Mouse (Mus musculus): ENCODE results near the gene Gm49345. TPM values are rescaled to one million over a fixed set of nuclear protein-coding genes. Genes with fewer than 3 reads are reported as not detected.

The Gm49345 gene
- total and polyA plus RNA-seq, 3 experiments = 1.2 TPM; not detected in 2

GRCm38 (mm10) chr13:67545941-67546340 is 91.6 kb downstream of the Gm49345 start:
- no peak overlapping the region for H3K9ac ChIP-seq (ENCODE audit: insufficient read depth, low read depth)
- no peak overlapping the region for H3K4me2 ChIP-seq (ENCODE audit: insufficient read depth, low read depth, poor library complexity, severe bottlenecking)
- H3K9me3 ChIP-seq (replicated peaks; ENCODE audit: low read length) = no peaks in the 10 kb centered on the region
- in situ Hi-C loops (cut with MboI; ENCODE audit: low pct_ligation_motif_present, low pct_unique_long_range_greater_than_20kb, low sequenced_read_pairs) = no loop called here
- peaks cover 0 to 24% of the 10 kb centered on the region in 2 experiments; a peak in 3 of 4 replicates for H3K4me1 ChIP-seq (ENCODE audit: control insufficient read depth in 1 of 2, insufficient read depth in 2 of 2)
- H3K36me3 ChIP-seq (replicated peaks in 1 of 2; ENCODE audit: control insufficient read depth in 1 of 2, insufficient read depth in 1 of 2, low read length in 1 of 2) = peaks cover 30 to 38% of the 10 kb centered on the region in 2 experiments
- dilution Hi-C loops (cut with MboI; ENCODE audit: extremely low pct_ligation_motif_present, extremely low pct_unique_long_range_greater_than_20kb, low sequenced_read_pairs) = no loop called here
- TF ChIP-seq MXI1 (IDR thresholded peaks at IDR 0.05; ENCODE audit: low read depth, low read length) (no peak), MAFK (IDR thresholded peaks at IDR 0.05; ENCODE audit: insufficient replicate concordance, low read length) (no peak)
- no peak for DNase-seq (ENCODE audit: extremely low read depth)
- peaks cover 31% of the 10 kb centered on the region for H3K79me2 ChIP-seq (replicated peaks; ENCODE audit: control insufficient read depth, extremely low read depth, insufficient read depth, poor library complexity, severe bottlenecking)
- no peaks in the 10 kb centered on the region for H3K27me3 ChIP-seq (replicated peaks)
- H3K4me3 ChIP-seq (replicated peaks in 1 of 3; ENCODE audit: low read depth in 2 of 3, low read length in 2 of 3, poor library complexity in 1 of 3) = no peak overlapping the region
- H3K27ac ChIP-seq (ENCODE audit: insufficient read depth, low read depth) = no peak overlapping the region

Other genes starting within 250 kb of the Gm49345 start
- gene Zfp429, start 237.9 kb downstream of the Gm49345 start, total RNA-seq (2012; rRNA removed) = 8.3 and 9.0 TPM in 2 replicates
- gene Zfp429, start 237.9 kb downstream of the Gm49345 start, total RNA-seq (2014; rRNA removed) = 17.4 and 18.2 TPM in 2 replicates
- 8.0 and 10.5 TPM in 2 replicates for gene Zfp429, start 237.9 kb downstream of the Gm49345 start, polyA plus RNA-seq (2012; ENCODE audit: insufficient read length, low read depth)
- 0.47 and 0.63 TPM in 2 replicates for gene Zfp459, start 216.4 kb downstream of the Gm49345 start, total RNA-seq (2012; rRNA removed)
- gene Zfp459, start 216.4 kb downstream of the Gm49345 start, total RNA-seq (2014; rRNA removed) = 0.12 TPM in 1 of 2 replicates, not detected in the other
- gene Zfp459, start 216.4 kb downstream of the Gm49345 start, polyA plus RNA-seq (2012; ENCODE audit: insufficient read length, low read depth) = not detected in 2 replicates
- 7.1 and 7.6 TPM in 2 replicates for gene Zfp874a, start 186.1 kb downstream of the Gm49345 start, total RNA-seq (2012; rRNA removed)
- 16.8 and 23.6 TPM in 2 replicates for gene Zfp874a, start 186.1 kb downstream of the Gm49345 start, total RNA-seq (2014; rRNA removed)
- gene Zfp874a, start 186.1 kb downstream of the Gm49345 start, polyA plus RNA-seq (2012; ENCODE audit: insufficient read length, low read depth) = 6.1 and 6.5 TPM in 2 replicates
- gene Zfp874b, start 153.5 kb downstream of the Gm49345 start, total RNA-seq (2012; rRNA removed) = 4.7 and 4.8 TPM in 2 replicates
- gene Zfp874b, start 153.5 kb downstream of the Gm49345 start, total RNA-seq (2014; rRNA removed) = 8.0 and 8.7 TPM in 2 replicates
- 1.8 and 2.1 TPM in 2 replicates for gene Zfp874b, start 153.5 kb downstream of the Gm49345 start, polyA plus RNA-seq (2012; ENCODE audit: insufficient read length, low read depth)
- gene Zfp58, start 137.2 kb downstream of the Gm49345 start, total RNA-seq (2012; rRNA removed) = 4.3 and 5.2 TPM in 2 replicates
- 5.9 and 6.4 TPM in 2 replicates for gene Zfp58, start 137.2 kb downstream of the Gm49345 start, total RNA-seq (2014; rRNA removed)
- 2.7 and 2.9 TPM in 2 replicates for gene Zfp58, start 137.2 kb downstream of the Gm49345 start, polyA plus RNA-seq (2012; ENCODE audit: insufficient read length, low read depth)
- 0.08 TPM in 1 of 2 replicates, not detected in the other for gene Gm26965, start 111.6 kb downstream of the Gm49345 start, total RNA-seq (2012; rRNA removed)
- not detected in 2 replicates for gene Gm26965, start 111.6 kb downstream of the Gm49345 start, total RNA-seq (2014; rRNA removed)
- not detected in 2 replicates for gene Gm26965, start 111.6 kb downstream of the Gm49345 start, polyA plus RNA-seq (2012; ENCODE audit: insufficient read length, low read depth)
- gene Zfp87, start 111.6 kb downstream of the Gm49345 start, total RNA-seq (2012; rRNA removed) = 11.4 and 12.2 TPM in 2 replicates
- 20.7 and 25.0 TPM in 2 replicates for gene Zfp87, start 111.6 kb downstream of the Gm49345 start, total RNA-seq (2014; rRNA removed)
- gene Zfp87, start 111.6 kb downstream of the Gm49345 start, polyA plus RNA-seq (2012; ENCODE audit: insufficient read length, low read depth) = 10.3 and 13.8 TPM in 2 replicates
- gene Zfp748, start 83.9 kb downstream of the Gm49345 start, total RNA-seq (2012; rRNA removed) = 9.1 and 11.5 TPM in 2 replicates
- 14.8 and 16.3 TPM in 2 replicates for gene Zfp748, start 83.9 kb downstream of the Gm49345 start, total RNA-seq (2014; rRNA removed)
- 6.6 and 8.1 TPM in 2 replicates for gene Zfp748, start 83.9 kb downstream of the Gm49345 start, polyA plus RNA-seq (2012; ENCODE audit: insufficient read length, low read depth)
- 4.8 and 6.4 TPM in 2 replicates for gene Zfp729b, start 28.1 kb downstream of the Gm49345 start, total RNA-seq (2012; rRNA removed)
- 13.4 and 17.9 TPM in 2 replicates for gene Zfp729b, start 28.1 kb downstream of the Gm49345 start, total RNA-seq (2014; rRNA removed)
- gene Zfp729b, start 28.1 kb downstream of the Gm49345 start, polyA plus RNA-seq (2012; ENCODE audit: insufficient read length, low read depth) = 6.5 and 6.6 TPM in 2 replicates
- gene Zfp729a, start within 50 bp of the Gm49345 start, total RNA-seq (2012; rRNA removed) = 3.6 and 3.7 TPM in 2 replicates
- gene Zfp729a, start within 50 bp of the Gm49345 start, total RNA-seq (2014; rRNA removed) = 11.2 and 12.6 TPM in 2 replicates
- 4.6 and 4.8 TPM in 2 replicates for gene Zfp729a, start within 50 bp of the Gm49345 start, polyA plus RNA-seq (2012; ENCODE audit: insufficient read length, low read depth)
- 7.3 TPM in 2 replicates for gene Zfp738, start 49.3 kb upstream of the Gm49345 start, total RNA-seq (2012; rRNA removed)
- 9.4 and 10.3 TPM in 2 replicates for gene Zfp738, start 49.3 kb upstream of the Gm49345 start, total RNA-seq (2014; rRNA removed)
- 4.7 and 4.9 TPM in 2 replicates for gene Zfp738, start 49.3 kb upstream of the Gm49345 start, polyA plus RNA-seq (2012; ENCODE audit: insufficient read length, low read depth)
- gene Zfp65, start 91.4 kb upstream of the Gm49345 start, total RNA-seq (2012; rRNA removed) = 6.5 and 8.1 TPM in 2 replicates
- 13.0 and 16.3 TPM in 2 replicates for gene Zfp65, start 91.4 kb upstream of the Gm49345 start, total RNA-seq (2014; rRNA removed)
- 4.7 and 6.1 TPM in 2 replicates for gene Zfp65, start 91.4 kb upstream of the Gm49345 start, polyA plus RNA-seq (2012; ENCODE audit: insufficient read length, low read depth)
- 3.0 and 3.3 TPM in 2 replicates for gene Zfp85, start 117.5 kb upstream of the Gm49345 start, total RNA-seq (2012; rRNA removed)
- 6.4 and 7.0 TPM in 2 replicates for gene Zfp85, start 117.5 kb upstream of the Gm49345 start, total RNA-seq (2014; rRNA removed)
- 2.7 and 3.1 TPM in 2 replicates for gene Zfp85, start 117.5 kb upstream of the Gm49345 start, polyA plus RNA-seq (2012; ENCODE audit: insufficient read length, low read depth)
- not detected in 2 replicates for gene Zfp493, start 141.9 kb upstream of the Gm49345 start, total RNA-seq (2012; rRNA removed)
- gene Zfp493, start 141.9 kb upstream of the Gm49345 start, total RNA-seq (2014; rRNA removed) = not detected in 2 replicates
- not detected in 2 replicates for gene Zfp493, start 141.9 kb upstream of the Gm49345 start, polyA plus RNA-seq (2012; ENCODE audit: insufficient read length, low read depth)
- 2.0 and 2.4 TPM in 2 replicates for gene Zfp273, start 176.0 kb upstream of the Gm49345 start, total RNA-seq (2012; rRNA removed)
- 4.1 and 4.5 TPM in 2 replicates for gene Zfp273, start 176.0 kb upstream of the Gm49345 start, total RNA-seq (2014; rRNA removed)
- gene Zfp273, start 176.0 kb upstream of the Gm49345 start, polyA plus RNA-seq (2012; ENCODE audit: insufficient read length, low read depth) = 1.9 and 2.0 TPM in 2 replicates
- gene Gm10037, start 193.3 kb upstream of the Gm49345 start, total RNA-seq (2012; rRNA removed) = not detected in 2 replicates
- not detected in 2 replicates for gene Gm10037, start 193.3 kb upstream of the Gm49345 start, total RNA-seq (2014; rRNA removed)
- not detected in 2 replicates for gene Gm10037, start 193.3 kb upstream of the Gm49345 start, polyA plus RNA-seq (2012; ENCODE audit: insufficient read length, low read depth)
- gene BC048507, start 225.6 kb upstream of the Gm49345 start, total RNA-seq (2012; rRNA removed) = not detected in 2 replicates
- gene BC048507, start 225.6 kb upstream of the Gm49345 start, total RNA-seq (2014; rRNA removed) = not detected in 2 replicates
- 0.72 TPM in 1 of 2 replicates, not detected in the other for gene BC048507, start 225.6 kb upstream of the Gm49345 start, polyA plus RNA-seq (2012; ENCODE audit: insufficient read length, low read depth)